Mouse (Mus musculus) intestine, embryonic 14.5 days (tissue): ENCODE measurements around the gene Kpna6. TPM values are rescaled to one million over a fixed set of nuclear protein-coding genes. Genes with fewer than 3 reads are reported as not detected.
A peak's percentile ranks its signal among the peaks of the same experiment; 100 is the strongest.

Source experiments
- ATAC-seq: fragments of 200-750 bp; cut with Nextera tagmentation; replicated peaks from 2 replicates; pipeline ENCODE4 v1.8.0; 2017; ENCODE audit warnings: low read depth, moderate number of reproducible peaks, moderate TSS enrichment, moderate library complexity; ENCODE audit not compliant: low FRiP score, low TSS enrichment
- DNase-seq: peaks from one replicate; pipeline ENCODE4 v3.0.0-alpha.2; 2018; ENCODE audit warnings: low spot score
- H3K27ac ChIP-seq: fragments of 300-500 bp; sonication (generic); 2 replicates; pipeline ENCODE4 v1.5.1; 2014; ENCODE audit warnings: low read depth, mild to moderate bottlenecking, control low read depth
- H3K27me3 ChIP-seq: fragments of 300-500 bp; sonication (generic); replicated peaks from 2 replicates; pipeline ENCODE4 v1.6.1; 2014; ENCODE audit warnings: low read length, control low read depth; ENCODE audit not compliant: control insufficient read depth, insufficient read depth
- H3K36me3 ChIP-seq: fragments of 300-500 bp; sonication (generic); 2 replicates; pipeline ENCODE4 v1.6.1; 2014; ENCODE audit warnings: low read length, control low read depth; ENCODE audit not compliant: control insufficient read depth, insufficient read depth
- H3K4me1 ChIP-seq: fragments of 300-500 bp; sonication (generic); replicated peaks from 2 replicates; pipeline ENCODE4 v1.6.1; 2014; ENCODE audit warnings: low read length, control low read depth, mixed read lengths; ENCODE audit not compliant: control insufficient read depth, insufficient read depth
- H3K4me2 ChIP-seq: fragments of 300-500 bp; sonication (generic); 2 replicates; pipeline ENCODE4 v1.6.1; 2014; ENCODE audit warnings: low read length
- H3K4me3 ChIP-seq: fragments of 300-500 bp; sonication (generic); 2 replicates; pipeline ENCODE4 v1.5.1; 2014; ENCODE audit warnings: low read depth, low read length, control low read depth, mixed read lengths
- H3K9ac ChIP-seq: fragments of 300-500 bp; sonication (generic); 2 replicates; pipeline ENCODE4 v1.6.1; 2014; ENCODE audit warnings: mild to moderate bottlenecking, low read length
- H3K9me3 ChIP-seq: fragments of 300-500 bp; sonication (generic); 2 replicates; pipeline ENCODE4 v1.6.1; 2016; ENCODE audit warnings: low read length, control low read depth; ENCODE audit not compliant: control insufficient read depth
- WGBS: fragments of 180-500 bp; shearing (Covaris S2); extraction: QIAGEN DNeasy Blood & Tissue Kit; methylation state at CpG from one replicate; pipeline ENCODE4 v1.1.7; 2014; 5-methylcytosine and 5-hydroxymethylcytosine counted together
- microRNA-seq: library from miRNA; unstranded; fragments of <30 nt; microRNA quantifications from one replicate; pipeline ENCODE4, GENCODE M21; 2016
- polyA plus RNA-seq: library from polyadenylated mRNA; unstranded; fragments of >200 nt; fragmentation: Nextera tagmentation; extraction: Ambion mirVana; gene quantifications from 2 replicates; pipeline ENCODE4 v1.2.1, GENCODE M21; 2014

Gene Kpna6
- polyA plus RNA-seq, 1 experiment from 2014 or later = 13.3 TPM

- peak within 1 kb of the TSS; percentile 81 for H3K9ac ChIP-seq
- H3K36me3 ChIP-seq = peaks cover 55% of the 10 kb centered on the region
- no peaks in the 10 kb centered on the region for H3K27me3 ChIP-seq
- H3K4me3 ChIP-seq = peak within 1 kb of the TSS; percentile 92
- WGBS = under 1% methylated on average over 73 of the region's 74 CpGs
- H3K4me2 ChIP-seq = peak within 1 kb of the TSS; percentile 76
- ATAC-seq (peak; percentile 87), DNase-seq (peak; percentile 90)
- peaks cover 15% of the 10 kb centered on the region for H3K4me1 ChIP-seq
- H3K9me3 ChIP-seq = no peaks in the 10 kb centered on the region
- H3K27ac ChIP-seq = peak within 1 kb of the TSS; percentile 73; the same call in 1 of the 2 replicates
Observed at GRCm38 (mm10) chr4:129600233-129601158, 72.1 kb downstream of the Kpna6 start, which contains the start of the genes Eif3i and Tmem234. TSS of gene Eif3i (minus strand) at chr4:129600648. TSS of gene Tmem234 (plus strand) at chr4:129600668.

Small RNAs within 50 kb of the gene (microRNA-seq; reads per million reads assigned to microRNA genes)
- gene Mir7016 = 0.34 reads per million

Other genes starting within 250 kb of the Kpna6 start
- 1.7 TPM in 2 replicates for gene Zbtb8b, start 231.9 kb downstream of the Kpna6 start, polyA plus RNA-seq
- 21.8 and 24.6 TPM in 2 replicates for gene Bsdc1, start 211.2 kb downstream of the Kpna6 start, polyA plus RNA-seq
- gene Tssk3, start 181.7 kb downstream of the Kpna6 start, polyA plus RNA-seq = not detected in 2 replicates
- 0.47 TPM in 1 of 2 replicates, not detected in the other for gene Fam229a, start 181.6 kb downstream of the Kpna6 start, polyA plus RNA-seq
- 595 and 619 TPM in 2 replicates for gene Marcksl1, start 159.2 kb downstream of the Kpna6 start, polyA plus RNA-seq
- gene Hdac1, start 130.1 kb downstream of the Kpna6 start, polyA plus RNA-seq = 212 and 230 TPM in 2 replicates
- gene Lck, start 99.1 kb downstream of the Kpna6 start, polyA plus RNA-seq = 7.9 and 8.1 TPM in 2 replicates
- 1.5 and 1.8 TPM in 2 replicates for gene Fam167b, start 94.2 kb downstream of the Kpna6 start, polyA plus RNA-seq
- 349 and 356 TPM in 2 replicates for gene Eif3i, start 72.1 kb downstream of the Kpna6 start, polyA plus RNA-seq
- 197 and 212 TPM in 2 replicates for gene Tmem234, start 72.1 kb downstream of the Kpna6 start, polyA plus RNA-seq
- gene Dcdc2b, start 58.5 kb downstream of the Kpna6 start, polyA plus RNA-seq = 2.6 and 3.7 TPM in 2 replicates
- gene Iqcc, start 53.7 kb downstream of the Kpna6 start, polyA plus RNA-seq = 26.2 and 26.4 TPM in 2 replicates
- 43.1 and 45.5 TPM in 2 replicates for gene Ccdc28b, start 48.8 kb downstream of the Kpna6 start, polyA plus RNA-seq
- 81.7 and 92.8 TPM in 2 replicates for gene Txlna, start 31.7 kb downstream of the Kpna6 start, polyA plus RNA-seq
- 26.6 and 28.9 TPM in 2 replicates for gene Tmem39b, start 24.1 kb upstream of the Kpna6 start, polyA plus RNA-seq
- gene Khdrbs1, start 69.5 kb upstream of the Kpna6 start, polyA plus RNA-seq = 96.5 and 106 TPM in 2 replicates
- 276 and 279 TPM in 2 replicates for gene Ptp4a2, start 138.5 kb upstream of the Kpna6 start, polyA plus RNA-seq